Mouse (Mus musculus) common myeloid progenitor, adult 5-6 weeks (primary cell): ENCODE data around the gene Olfr1111. TPM values are rescaled to one million over a fixed set of nuclear protein-coding genes. Genes with fewer than 3 reads are reported as not detected.
"Not testable (repeated sequence)": the region's sequence is repeated elsewhere in the genome, so short reads cannot be mapped to it uniquely, and the experiment has no call there.

Experiments
- ATAC-seq: replicated peaks from 2 replicates; pipeline ENCODE4 v1.8.0; 2016; ENCODE audit warnings: low read depth, mild to moderate bottlenecking, moderate TSS enrichment, inconsistent platforms; ENCODE audit not compliant: poor library complexity, severe bottlenecking
- total RNA-seq: library from RNA; stranded (forward); fragments of 200-1000, 187-1606 nt; gene quantifications from 2 replicates; pipeline ENCODE4 v1.2.3, GENCODE M21; 2017

Olfr1111 gene
- total RNA-seq = not detected in 2 replicates

GRCm38 (mm10) chr2:87152524-87152923 lies at the start of gene Olfr1111:
TSS of gene Olfr1111 (minus strand) at chr2:87152624.
- ATAC-seq = no peak

- no peak for ATAC-seq
These were observed 35.1 kb upstream of the Olfr1111 start, which contains the start of gene Olfr1112 for GRCm38 (mm10) chr2:87187498-87187897. TSS of gene Olfr1112 (plus strand) at chr2:87187798.

- ATAC-seq = not testable (repeated sequence)
These were observed 15.3 kb upstream of the Olfr1111 start for GRCm38 (mm10) chr2:87167731-87168130.

- ATAC-seq = no peak
These were observed 12.2 kb downstream of the Olfr1111 start, which contains the start of gene Olfr1110 for GRCm38 (mm10) chr2:87140200-87140599. TSS of gene Olfr1110 (minus strand) at chr2:87140300.

GRCm38 (mm10) chr2:87114467-87114866 lies 38.0 kb downstream of the Olfr1111 start, which contains the start of gene Olfr259:
TSS of gene Olfr259 (minus strand) at chr2:87114567.
- no peak for ATAC-seq

Other genes starting within 250 kb of the Olfr1111 start
- not detected in 2 replicates for gene Olfr1098, start 228.1 kb downstream of the Olfr1111 start, total RNA-seq
- not detected in 2 replicates for gene Olfr1099, start 191.9 kb downstream of the Olfr1111 start, total RNA-seq
- not detected in 2 replicates for gene Olfr1100, start 172.7 kb downstream of the Olfr1111 start, total RNA-seq
- not detected in 2 replicates for gene Olfr1101, start 161.4 kb downstream of the Olfr1111 start, total RNA-seq
- not detected in 2 replicates for gene Olfr1102, start 154.2 kb downstream of the Olfr1111 start, total RNA-seq
- gene Olfr1104, start 125.5 kb downstream of the Olfr1111 start, total RNA-seq = not detected in 2 replicates
- gene Olfr1105, start 116.1 kb downstream of the Olfr1111 start, total RNA-seq = not detected in 2 replicates
- gene Olfr1106, start 100.4 kb downstream of the Olfr1111 start, total RNA-seq = not detected in 2 replicates
- gene Olfr1107, start 76.8 kb downstream of the Olfr1111 start, total RNA-seq = not detected in 2 replicates
- gene Olfr1109, start 56.6 kb downstream of the Olfr1111 start, total RNA-seq = not detected in 2 replicates
- not detected in 2 replicates for gene Olfr259, start 38.1 kb downstream of the Olfr1111 start, total RNA-seq
- not detected in 2 replicates for gene Olfr1110, start 12.3 kb downstream of the Olfr1111 start, total RNA-seq
- gene Olfr1112, start 35.2 kb upstream of the Olfr1111 start, total RNA-seq = not detected in 2 replicates
- not detected in 2 replicates for gene Olfr1113, start 56.3 kb upstream of the Olfr1111 start, total RNA-seq
- not detected in 2 replicates for gene Olfr1115, start 95.4 kb upstream of the Olfr1111 start, total RNA-seq
- gene Olfr1116, start 114.9 kb upstream of the Olfr1111 start, total RNA-seq = not detected in 2 replicates
- gene Olfr1118, start 155.0 kb upstream of the Olfr1111 start, total RNA-seq = not detected in 2 replicates
- not detected in 2 replicates for gene Olfr1120, start 202.2 kb upstream of the Olfr1111 start, total RNA-seq
- gene Olfr1121, start 217.3 kb upstream of the Olfr1111 start, total RNA-seq = not detected in 2 replicates
- not detected in 2 replicates for gene Olfr1122, start 233.2 kb upstream of the Olfr1111 start, total RNA-seq